Mouse (Mus musculus): ENCODE results near the gene Rgcc. TPM values are rescaled to one million over a fixed set of nuclear protein-coding genes. Genes with fewer than 3 reads are reported as not detected.

Gene Rgcc
- polyA plus RNA-seq, 1 experiment = not detected

- Histone ChIP-seq H3K27ac (ENCODE audit: insufficient read depth, low read depth, low read length) (no peak overlapping the region), H3K4me1 (ENCODE audit: control insufficient read depth, insufficient read depth, low read length) (peaks cover 8% of the 10 kb centered on the region; the same call in 1 of the 2 replicates), H3K4me3 (ENCODE audit: insufficient read depth, low read depth, low read length) (no peak overlapping the region)
- 74% methylated on average over 9 of the region's 9 CpGs for WGBS
- TF ChIP-seq CTCF (IDR thresholded peaks at IDR 0.05; ENCODE audit: insufficient read depth, low read depth, low read length) (no peak), POLR2A (IDR thresholded peaks at IDR 0.05; ENCODE audit: insufficient read depth, low read depth, low read length) (no peak)
Observed at GRCm38 (mm10) chr14:79295579-79295978, 5.9 kb downstream of the Rgcc start.

- TF ChIP-seq CTCF (IDR thresholded peaks at IDR 0.05; ENCODE audit: insufficient read depth, low read depth, low read length) (no peak), POLR2A (IDR thresholded peaks at IDR 0.05; ENCODE audit: insufficient read depth, low read depth, low read length) (no peak)
- Histone ChIP-seq H3K4me1 (ENCODE audit: control insufficient read depth, insufficient read depth, low read length) (peaks cover 5% of the 10 kb centered on the region; the same call in 1 of the 2 replicates), H3K4me3 (ENCODE audit: insufficient read depth, low read depth, low read length) (no peak overlapping the region), H3K27ac (ENCODE audit: insufficient read depth, low read depth, low read length) (no peak overlapping the region)
- WGBS = 77% methylated on average over 5 of the region's 5 CpGs
Observed at GRCm38 (mm10) chr14:79294950-79295349, 6.5 kb downstream of the Rgcc start.

GRCm38 (mm10) chr14:79294051-79294814 lies 7.2 kb downstream of the Rgcc start:
- 74% methylated on average over 8 of the region's 8 CpGs for WGBS
- no peak for TF ChIP-seq POLR2A (IDR thresholded peaks at IDR 0.05; ENCODE audit: insufficient read depth, low read depth, low read length)
- no peak for TF ChIP-seq CTCF (IDR thresholded peaks at IDR 0.05; ENCODE audit: insufficient read depth, low read depth, low read length)
- Histone ChIP-seq H3K4me1 (ENCODE audit: control insufficient read depth, insufficient read depth, low read length) (peaks cover 5% of the 10 kb centered on the region; the same call in 1 of the 2 replicates), H3K4me3 (ENCODE audit: insufficient read depth, low read depth, low read length) (no peak overlapping the region), H3K27ac (ENCODE audit: insufficient read depth, low read depth, low read length) (no peak overlapping the region)

GRCm38 (mm10) chr14:79293119-79293780 lies 8.2 kb downstream of the Rgcc start:
- Histone ChIP-seq H3K27ac (ENCODE audit: insufficient read depth, low read depth, low read length) (no peak overlapping the region), H3K4me3 (ENCODE audit: insufficient read depth, low read depth, low read length) (no peak overlapping the region), H3K4me1 (ENCODE audit: control insufficient read depth, insufficient read depth, low read length) (peaks cover 5% of the 10 kb centered on the region; the same call in 1 of the 2 replicates)
- TF ChIP-seq POLR2A (IDR thresholded peaks at IDR 0.05; ENCODE audit: insufficient read depth, low read depth, low read length) = no peak
- no peak for TF ChIP-seq CTCF (IDR thresholded peaks at IDR 0.05; ENCODE audit: insufficient read depth, low read depth, low read length)
- 42% methylated on average over 15 of the region's 16 CpGs for WGBS

- H3K4me3 ChIP-seq (ENCODE audit: insufficient read depth, low read depth, low read length) = no peak overlapping the region
- 87% methylated on average over 4 of the region's 4 CpGs for WGBS
- TF ChIP-seq CTCF (IDR thresholded peaks at IDR 0.05; ENCODE audit: insufficient read depth, low read depth, low read length) (no peak), POLR2A (IDR thresholded peaks at IDR 0.05; ENCODE audit: insufficient read depth, low read depth, low read length) (no peak)
- H3K4me1 ChIP-seq (ENCODE audit: control insufficient read depth, insufficient read depth, low read length) = peaks cover 5% of the 10 kb centered on the region; the same call in 1 of the 2 replicates
- no peak overlapping the region for H3K27ac ChIP-seq (ENCODE audit: insufficient read depth, low read depth, low read length)
Observed at GRCm38 (mm10) chr14:79291629-79292028, 9.8 kb downstream of the Rgcc start.

- Histone ChIP-seq H3K4me3 (ENCODE audit: insufficient read depth, low read depth, low read length) (no peak overlapping the region), H3K27ac (ENCODE audit: insufficient read depth, low read depth, low read length) (peak overlapping the region; percentile 18; the same call in 1 of the 2 replicates), H3K4me1 (ENCODE audit: control insufficient read depth, insufficient read depth, low read length) (peaks cover 5% of the 10 kb centered on the region; the same call in 1 of the 2 replicates)
- no peak for TF ChIP-seq CTCF (IDR thresholded peaks at IDR 0.05; ENCODE audit: insufficient read depth, low read depth, low read length)
- TF ChIP-seq POLR2A (IDR thresholded peaks at IDR 0.05; ENCODE audit: insufficient read depth, low read depth, low read length) = no peak
- WGBS = 15% methylated on average over 15 of the region's 15 CpGs
Observed at GRCm38 (mm10) chr14:79290683-79291425, 10.6 kb downstream of the Rgcc start.

GRCm38 (mm10) chr14:79289909-79290308 lies 11.5 kb downstream of the Rgcc start:
- TF ChIP-seq CTCF (IDR thresholded peaks at IDR 0.05; ENCODE audit: insufficient read depth, low read depth, low read length) (no peak), POLR2A (IDR thresholded peaks at IDR 0.05; ENCODE audit: insufficient read depth, low read depth, low read length) (no peak)
- Histone ChIP-seq H3K4me3 (ENCODE audit: insufficient read depth, low read depth, low read length) (no peak overlapping the region), H3K27ac (ENCODE audit: insufficient read depth, low read depth, low read length) (no peak overlapping the region), H3K4me1 (ENCODE audit: control insufficient read depth, insufficient read depth, low read length) (peaks cover 5% of the 10 kb centered on the region; the same call in 1 of the 2 replicates)
- WGBS = 60% methylated on average over 9 of the region's 9 CpGs

GRCm38 (mm10) chr14:79288280-79288679 lies 13.2 kb downstream of the Rgcc start:
- no peak overlapping the region for H3K4me3 ChIP-seq (ENCODE audit: insufficient read depth, low read depth, low read length)
- no peak overlapping the region for H3K27ac ChIP-seq (ENCODE audit: insufficient read depth, low read depth, low read length)
- TF ChIP-seq CTCF (IDR thresholded peaks at IDR 0.05; ENCODE audit: insufficient read depth, low read depth, low read length) (no peak), POLR2A (IDR thresholded peaks at IDR 0.05; ENCODE audit: insufficient read depth, low read depth, low read length) (no peak)
- peaks cover 4% of the 10 kb centered on the region; the same call in 1 of the 2 replicates for H3K4me1 ChIP-seq (ENCODE audit: control insufficient read depth, insufficient read depth, low read length)
- 63% methylated on average over 3 of the region's 3 CpGs for WGBS
